Comparison of ENCODE assay signal across 8 mouse cellular contexts in genomic region chr11:95858528-95859467, GRCm38 (mm10). TPM values are rescaled to one million over a fixed set of nuclear protein-coding genes. Genes with fewer than 3 reads are reported as not detected.
A peak's percentile ranks its signal among the peaks of the same experiment; 100 is the strongest.
DNase-seq lines count a peak whose midpoint lies in the region; ATAC-seq and TF ChIP-seq lines count a peak whose summit lies in the region.

No protein-coding gene starts in this region.

- WGBS in hindbrain, postnatal 0 days: under 1% methylated on average over 58 of the region's 58 CpGs

- H3K27ac ChIP-seq in gastrocnemius, adult 2 months: peak overlapping the region; percentile 97
- peak overlapping the region; percentile 91 for H3K27ac ChIP-seq in hindbrain, postnatal 0 days
- H3K27ac ChIP-seq in left cerebral cortex, adult 2 months: peak overlapping the region; percentile 84

- H3K27me3 ChIP-seq in hindbrain, postnatal 0 days (ENCODE audit: insufficient read depth, low read length): no peaks in the 10 kb centered on the region

- intact Hi-C loops in gastrocnemius, adult 2 months (cut with DNase I): no loop called here
- intact Hi-C loops in left cerebral cortex, adult 2 months (cut with DNase I): loop anchor here (1.0 to 5.0 kb wide), 3 partner anchors 34 to 218 kb away; partner anchors contain the start of gene Phospho1

- peak overlapping the region; percentile 60 for H3K9ac ChIP-seq in hindbrain, postnatal 0 days (replicated peaks; ENCODE audit: low read length)

- peak; percentile 91 for ATAC-seq in common myeloid progenitor, adult 5-6 weeks (replicated peaks; ENCODE audit: low read depth, poor library complexity, severe bottlenecking)
- ATAC-seq in hindbrain, postnatal 0 days: peak; percentile 99
- peak; percentile 95 for ATAC-seq in megakaryocyte, adult 5-6 weeks (ENCODE audit: poor library complexity, severe bottlenecking)

- TF ChIP-seq CTCF in gastrocnemius, adult 2 months (IDR thresholded peaks at IDR 0.05): no peak
- no peak for TF ChIP-seq CTCF in hindbrain, postnatal 0 days (IDR thresholded peaks at IDR 0.05; ENCODE audit: low read depth)
- no peak for TF ChIP-seq CTCF in left cerebral cortex, adult 2 months (IDR thresholded peaks at IDR 0.05)

- peaks cover 8% of the 10 kb centered on the region; the same call in 1 of the 2 replicates for H3K4me1 ChIP-seq in hindbrain, postnatal 0 days (ENCODE audit: insufficient read depth, low read length)

- peak overlapping the region; percentile 74 for H3K4me3 ChIP-seq in gastrocnemius, adult 2 months
- peak overlapping the region; percentile 78 for H3K4me3 ChIP-seq in hindbrain, postnatal 0 days (ENCODE audit: low read length)
- peak overlapping the region; percentile 63 for H3K4me3 ChIP-seq in left cerebral cortex, adult 2 months

- no peaks in the 10 kb centered on the region for H3K9me3 ChIP-seq in hindbrain, postnatal 0 days (ENCODE audit: low read length)

- peak overlapping the region; percentile 85 for H3K4me2 ChIP-seq in hindbrain, postnatal 0 days (ENCODE audit: low read depth, low read length)

- H3K36me3 ChIP-seq in hindbrain, postnatal 0 days (ENCODE audit: insufficient read depth, low read length): no peaks in the 10 kb centered on the region

- DNase-seq in ZHBTc4 (ENCODE audit: low read depth, low spot score): peak; percentile 99
- peak; percentile 98 for DNase-seq in gastrocnemius, adult 2 months
- DNase-seq in hindbrain, postnatal 0 days (ENCODE audit: low spot score): peak; percentile 99
- DNase-seq in left cerebral cortex, adult 2 months (ENCODE audit: extremely low spot score in 1 of 2, low spot score in 2 of 2): peak; percentile 95 to 97
- DNase-seq in right cerebral cortex, adult 2 months (ENCODE audit: low spot score in 2 of 2): peak; percentile 98 to 99
- DNase-seq in urinary bladder, postnatal 14 days (ENCODE audit: low spot score): peak; percentile 96

RNA-seq across cellular contexts. Expression of gene Abi3, which starts 16.5 kb away (rescaled TPM):
- 5.9 TPM in 2 replicates for total RNA-seq in common myeloid progenitor, adult 5-6 weeks (2017)
- total RNA-seq in gastrocnemius, adult 2 months (2021): 1 to 10 TPM; 2.2 to 3.0 TPM
- total RNA-seq in hindbrain, postnatal 0 days (2014; rRNA removed): 1.9 and 3.2 TPM in 2 replicates
- 1.6 and 3.1 TPM in 2 replicates for polyA plus RNA-seq in hindbrain, postnatal 0 days (2015; fragmentation: Nextera tagmentation; extraction: Ambion mirVana)
- 1 to 10 TPM; 7.6 to 9.4 TPM for total RNA-seq in left cerebral cortex, adult 2 months (2021)
- 14.7 and 19.8 TPM in 2 replicates for total RNA-seq in megakaryocyte, adult 5-6 weeks (2015)
- total RNA-seq in megakaryocyte, adult 5-6 weeks (2017): 13.7 and 20.0 TPM in 2 replicates

RNA-seq across cellular contexts. Expression of gene Gngt2, which starts 21.8 kb away (rescaled TPM):
- total RNA-seq in common myeloid progenitor, adult 5-6 weeks (2017): 2.6 and 10.2 TPM in 2 replicates
- 1 to 10 TPM; 2.6 to 7.6 TPM for total RNA-seq in gastrocnemius, adult 2 months (2021)
- 0.63 TPM in 1 of 2 replicates, not detected in the other for total RNA-seq in hindbrain, postnatal 0 days (2014; rRNA removed)
- 2.9 and 3.9 TPM in 2 replicates for polyA plus RNA-seq in hindbrain, postnatal 0 days (2015; fragmentation: Nextera tagmentation; extraction: Ambion mirVana)
- 1 to 10 TPM; 2.3 to 3.3 TPM for total RNA-seq in left cerebral cortex, adult 2 months (2021)
- total RNA-seq in megakaryocyte, adult 5-6 weeks (2015): 92.0 and 95.7 TPM in 2 replicates
- total RNA-seq in megakaryocyte, adult 5-6 weeks (2017): 64.0 and 66.6 TPM in 2 replicates

RNA-seq across cellular contexts. Expression of gene Phospho1, which starts 34.5 kb away (rescaled TPM):
- total RNA-seq in common myeloid progenitor, adult 5-6 weeks (2017): 0.37 and 1.4 TPM in 2 replicates
- 100 to 1,000 TPM; 274 to 394 TPM for total RNA-seq in gastrocnemius, adult 2 months (2021)
- 5.2 and 6.3 TPM in 2 replicates for total RNA-seq in hindbrain, postnatal 0 days (2014; rRNA removed)
- 0.59 TPM in 1 of 2 replicates, not detected in the other for polyA plus RNA-seq in hindbrain, postnatal 0 days (2015; fragmentation: Nextera tagmentation; extraction: Ambion mirVana)
- total RNA-seq in left cerebral cortex, adult 2 months (2021): 10 to 100 TPM; 75.1 to 80.4 TPM
- 12.6 and 17.3 TPM in 2 replicates for total RNA-seq in megakaryocyte, adult 5-6 weeks (2015)
- total RNA-seq in megakaryocyte, adult 5-6 weeks (2017): 2.3 TPM in 1 of 2 replicates, not detected in the other

RNA-seq across cellular contexts. Expression of gene B4galnt2, which starts 55.9 kb away (rescaled TPM):
- not detected in 2 replicates for total RNA-seq in common myeloid progenitor, adult 5-6 weeks (2017)
- total RNA-seq in gastrocnemius, adult 2 months (2021): not detected
- not detected in 2 replicates for total RNA-seq in hindbrain, postnatal 0 days (2014; rRNA removed)
- polyA plus RNA-seq in hindbrain, postnatal 0 days (2015; fragmentation: Nextera tagmentation; extraction: Ambion mirVana): not detected in 2 replicates
- total RNA-seq in left cerebral cortex, adult 2 months (2021): not detected
- not detected in 2 replicates for total RNA-seq in megakaryocyte, adult 5-6 weeks (2015)
- not detected in 2 replicates for total RNA-seq in megakaryocyte, adult 5-6 weeks (2017)

Comparison
In these comparisons a context has a peak if more than half of its experiments do, and no peak if none do; other contexts are left out.
1. Peak in every context shown above with its lines: DNase-seq, ATAC-seq, H3K4me3 ChIP-seq and H3K27ac ChIP-seq.
2. RNA of gene Phospho1, which starts 34.5 kb away (total RNA-seq): 274 to 394 TPM in gastrocnemius, adult 2 months and 75.1 to 80.4 TPM in left cerebral cortex, adult 2 months; 2.3 to 17.3 TPM in megakaryocyte, adult 5-6 weeks, 5.2 to 6.3 TPM in hindbrain, postnatal 0 days and 0.37 to 1.4 TPM in common myeloid progenitor, adult 5-6 weeks; every median in the first group is over 4 times any median in the second.